Mouse (Mus musculus) cerebellum, adult 8-10 months (tissue): Measurements from ENCODE around the gene Rnasek.

Experiments
- DNase-seq: peaks from one replicate; pipeline ENCODE4 v3.0.0; 2022

Rnasek gene

DNA sequence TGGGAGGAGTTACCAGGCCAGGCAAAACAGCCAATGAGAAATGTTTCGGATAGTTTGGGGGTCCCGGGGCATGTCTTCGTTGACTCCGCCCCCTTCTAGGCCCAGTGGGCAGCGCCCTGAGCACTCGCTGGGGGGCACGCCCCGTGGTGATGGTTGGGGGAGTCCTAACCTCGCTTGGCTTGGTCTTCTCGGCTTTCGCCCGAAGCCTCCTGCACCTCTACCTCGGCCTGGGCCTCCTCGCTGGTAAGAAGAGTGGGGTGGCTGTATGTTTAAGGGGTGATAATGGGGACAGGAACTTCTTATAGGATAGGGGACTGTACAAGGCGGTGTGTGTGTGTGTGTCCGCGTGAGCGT lies 24.8 kb downstream of the Rnasek start:
- DNase-seq, result no peak

DNA sequence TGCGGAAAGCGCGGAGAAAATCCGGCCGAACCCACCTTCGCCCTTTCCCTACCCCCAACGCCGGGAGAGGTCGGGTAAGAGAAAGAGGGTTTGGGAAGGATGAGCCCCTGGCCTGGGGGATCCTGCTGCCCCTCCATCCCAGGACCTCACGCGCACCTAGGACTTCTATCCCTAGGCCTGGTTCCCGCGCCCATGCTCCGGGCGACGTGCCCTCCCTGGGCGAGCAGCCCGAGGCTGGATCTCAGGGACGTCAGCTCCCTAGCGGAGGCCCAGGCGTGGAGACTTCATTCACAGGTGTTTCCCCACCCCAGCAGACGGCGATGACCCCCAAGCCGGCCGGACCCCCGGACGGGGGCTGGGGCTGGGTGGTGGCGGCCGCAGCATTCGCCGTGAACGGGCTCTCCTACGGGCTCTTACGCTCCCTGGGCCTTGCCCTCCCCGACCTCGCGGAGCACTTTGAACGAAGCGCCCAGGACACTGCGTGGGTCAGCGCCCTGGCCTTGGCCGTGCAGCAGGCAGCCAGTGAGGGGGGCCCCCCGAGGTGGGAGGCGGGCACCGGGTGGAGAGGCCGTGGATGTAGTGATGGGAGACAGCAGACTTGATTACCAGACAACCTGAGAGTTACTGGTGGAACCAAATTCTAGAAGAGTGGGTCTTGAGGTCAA lies 25.3 kb downstream of the Rnasek start:
- DNase-seq, result peak; percentile 73

DNA sequence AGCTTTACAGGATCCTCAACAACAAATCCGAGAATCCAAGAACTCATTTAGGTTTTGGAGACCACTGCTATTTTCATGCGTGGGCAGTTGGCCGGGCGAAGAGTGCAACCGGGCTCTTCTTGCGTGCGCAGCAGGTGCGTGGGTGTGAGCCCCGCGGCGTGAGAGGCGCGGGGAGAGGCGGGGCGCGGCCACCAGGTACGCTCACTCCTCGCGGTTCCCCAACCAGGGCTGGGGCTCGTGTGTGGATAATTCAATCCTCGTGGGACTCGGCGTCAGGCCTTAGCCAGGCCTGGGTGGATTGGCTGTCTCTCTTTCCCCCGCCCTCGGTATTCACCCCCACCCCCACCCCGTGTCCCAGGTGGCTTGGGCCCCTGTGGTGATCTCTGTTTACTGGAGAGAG lies 25.9 kb downstream of the Rnasek start:
- peak; percentile 76 for DNase-seq

- DNase-seq, result peak; percentile 78
Measured at GRCm38 (mm10) chr11:70212896-70213295, 26.7 kb downstream of the Rnasek start.

GRCm38 (mm10) chr11:70212423-70212822 lies 27.2 kb downstream of the Rnasek start, which contains the start of gene Slc16a11:
Slc16a11 (plus strand) TSS chr11:70212752.
- DNase-seq, result peak; percentile 42

GRCm38 (mm10) chr11:70211972-70212371 lies 27.7 kb downstream of the Rnasek start:
- DNase-seq, result no peak

DNA sequence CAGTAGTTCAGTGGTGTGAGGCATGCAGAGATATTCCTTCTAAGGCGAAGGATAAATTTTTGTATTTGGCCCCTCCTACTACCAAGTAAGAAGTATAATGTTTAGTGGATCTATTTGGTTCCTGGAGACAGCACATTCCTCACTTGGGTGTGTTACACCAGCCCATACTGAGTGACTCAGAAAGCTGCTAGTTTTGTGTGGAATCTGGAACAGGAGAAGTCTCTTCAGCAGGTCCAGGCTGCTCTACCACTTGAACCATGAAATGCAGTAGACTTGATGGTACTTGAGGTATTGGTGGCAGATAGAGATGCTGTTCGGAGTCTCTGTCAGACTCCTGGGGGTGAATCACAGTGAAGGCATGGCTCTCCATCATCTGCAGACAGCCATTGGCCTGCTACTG lies 29.0 kb downstream of the Rnasek start:
- no peak for DNase-seq

- DNase-seq, result no peak
Measured at GRCm38 (mm10) chr11:70208778-70209388, 30.8 kb downstream of the Rnasek start.

- no peak for DNase-seq
Measured at GRCm38 (mm10) chr11:70207283-70207682, 32.4 kb downstream of the Rnasek start.

DNA sequence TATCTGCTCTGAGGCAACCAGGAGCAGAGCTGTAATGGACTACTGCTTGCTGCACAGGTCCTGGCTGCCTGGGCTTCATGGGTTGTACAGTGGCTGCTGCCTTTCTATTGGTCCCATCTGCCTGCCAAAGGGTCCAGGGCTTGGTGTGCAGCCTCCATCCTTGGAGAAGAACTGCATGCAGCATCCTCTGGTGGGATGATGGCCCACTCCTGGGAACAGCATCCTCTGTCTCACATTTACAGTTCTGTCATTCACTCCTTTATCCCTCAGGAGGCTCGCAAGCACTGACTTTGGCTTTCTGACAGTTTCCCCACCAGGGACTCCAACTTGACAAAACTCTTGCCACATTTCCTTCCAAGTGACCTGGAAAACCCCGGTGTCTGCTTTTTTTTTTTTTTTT lies 32.8 kb downstream of the Rnasek start:
- no peak for DNase-seq

GRCm38 (mm10) chr11:70201691-70202090 lies 38.0 kb downstream of the Rnasek start:
- DNase-seq, result peak; percentile 79

DNA sequence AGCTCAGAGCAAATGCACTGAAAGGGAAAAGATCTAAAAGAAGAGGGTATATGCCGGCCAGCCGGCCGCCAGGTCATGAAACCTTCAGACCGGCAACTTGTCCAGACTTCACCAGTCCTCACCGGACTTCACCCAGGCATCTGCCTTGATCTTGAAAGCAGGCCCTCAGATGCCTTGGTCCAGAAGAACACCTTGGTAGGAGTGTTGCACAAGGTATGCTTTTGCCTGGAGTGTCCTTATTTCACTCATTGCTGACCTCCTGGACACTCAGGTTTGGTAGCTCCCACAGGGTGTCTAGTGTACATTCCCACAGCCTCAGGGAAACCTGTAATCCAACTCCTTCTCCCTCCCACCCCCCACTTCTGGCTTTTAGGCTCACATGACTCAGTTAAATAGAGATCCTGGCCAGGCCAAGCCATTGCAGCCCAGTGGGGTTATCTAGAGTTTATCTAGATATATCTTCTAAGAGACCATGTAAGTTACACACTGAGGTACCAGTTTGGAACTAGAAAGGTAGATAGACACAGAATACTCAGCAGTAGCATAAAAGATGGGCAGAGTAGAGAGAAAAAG lies 39.5 kb downstream of the Rnasek start:
- DNase-seq, result no peak

GRCm38 (mm10) chr11:70199107-70199506 lies 40.5 kb downstream of the Rnasek start:
- no peak for DNase-seq

DNA sequence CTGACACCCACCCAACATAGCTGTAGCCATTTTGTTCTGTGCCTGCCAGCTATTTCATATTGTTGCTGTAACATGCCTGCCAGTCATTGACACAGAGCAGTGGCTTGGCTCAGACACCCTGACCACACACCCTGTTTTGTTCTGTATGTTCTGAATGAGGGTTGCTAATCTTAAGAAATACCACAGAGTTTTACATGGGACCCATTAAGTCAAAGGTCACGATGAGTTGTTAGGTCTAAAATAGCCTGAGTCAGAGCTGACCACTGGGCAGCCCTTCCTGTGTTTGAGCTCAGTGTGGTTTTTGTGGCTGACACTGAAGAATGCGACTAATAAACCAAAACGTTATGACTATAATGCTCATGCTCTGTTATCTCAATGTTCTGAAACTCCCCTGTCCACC lies 41.3 kb downstream of the Rnasek start:
- DNase-seq, result no peak

DNA sequence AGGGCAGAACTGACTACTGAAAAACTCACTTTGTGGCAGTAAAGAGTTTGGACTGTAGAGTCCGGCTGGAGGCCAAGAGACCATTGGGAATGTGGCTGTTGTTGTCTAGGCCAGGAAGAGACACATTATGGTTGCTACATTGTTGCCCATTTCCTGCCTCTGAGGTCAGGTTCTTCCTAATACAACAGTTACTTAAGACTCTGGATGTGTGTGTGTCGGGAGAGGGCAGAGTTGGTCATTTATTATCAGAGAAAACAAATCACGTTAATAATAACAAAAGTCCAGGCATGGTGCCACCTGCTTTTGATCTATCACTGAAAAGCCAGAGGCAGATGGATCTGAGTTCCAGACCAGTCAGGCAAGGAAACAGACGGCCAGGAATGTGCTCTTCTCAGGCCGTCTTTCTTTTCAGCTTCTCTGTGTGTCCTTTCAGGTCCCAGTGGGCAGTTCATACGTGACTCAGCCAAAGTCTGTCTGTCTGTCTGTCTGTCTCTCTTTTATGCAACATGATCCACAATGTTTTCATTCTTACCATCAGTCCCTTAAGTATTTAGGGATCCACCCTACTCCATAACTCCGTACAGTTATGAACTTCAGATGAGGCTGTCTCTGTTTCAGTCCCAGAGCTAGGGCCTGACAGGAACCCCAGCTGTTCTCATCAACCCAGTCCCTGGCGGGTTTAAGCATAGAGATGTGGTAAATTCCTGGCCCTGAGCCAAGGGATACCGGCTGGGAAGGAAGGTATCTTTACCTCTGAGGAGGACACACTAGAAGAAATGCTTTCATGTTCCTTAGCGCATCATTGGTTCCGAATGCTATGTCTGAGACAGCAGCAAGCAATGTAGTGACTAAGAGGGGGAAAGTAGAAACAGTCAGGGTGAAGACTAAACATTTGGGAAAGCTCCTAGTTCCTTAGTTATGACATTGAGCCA lies 46.0 kb downstream of the Rnasek start:
- no peak for DNase-seq

GRCm38 (mm10) chr11:70192157-70192556 lies 47.5 kb downstream of the Rnasek start:
- no peak for DNase-seq

DNA sequence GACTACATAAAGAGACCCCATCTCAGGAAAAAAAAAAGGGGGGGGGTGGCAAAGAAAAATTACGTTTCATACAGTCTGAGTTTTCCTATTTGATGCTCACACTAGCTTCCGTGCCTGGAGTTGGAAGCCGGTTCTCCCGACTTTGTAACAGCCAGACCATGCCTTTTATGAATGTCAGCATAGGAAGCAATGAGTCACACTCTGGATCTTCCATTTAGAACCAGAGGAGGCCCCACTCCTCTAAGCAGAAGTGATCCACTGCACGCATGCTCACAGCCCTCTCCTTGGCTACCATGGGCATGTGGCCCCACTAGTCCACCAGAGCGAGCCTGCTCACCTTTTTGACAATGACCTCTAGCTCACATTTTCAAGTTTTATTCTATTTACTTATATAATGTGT lies 48.5 kb downstream of the Rnasek start:
- no peak for DNase-seq

GRCm38 (mm10) chr11:70189319-70190134 lies 50.1 kb downstream of the Rnasek start:
- no peak for DNase-seq
